Mouse (Mus musculus): ENCODE results near the gene Csf1.

DNA sequence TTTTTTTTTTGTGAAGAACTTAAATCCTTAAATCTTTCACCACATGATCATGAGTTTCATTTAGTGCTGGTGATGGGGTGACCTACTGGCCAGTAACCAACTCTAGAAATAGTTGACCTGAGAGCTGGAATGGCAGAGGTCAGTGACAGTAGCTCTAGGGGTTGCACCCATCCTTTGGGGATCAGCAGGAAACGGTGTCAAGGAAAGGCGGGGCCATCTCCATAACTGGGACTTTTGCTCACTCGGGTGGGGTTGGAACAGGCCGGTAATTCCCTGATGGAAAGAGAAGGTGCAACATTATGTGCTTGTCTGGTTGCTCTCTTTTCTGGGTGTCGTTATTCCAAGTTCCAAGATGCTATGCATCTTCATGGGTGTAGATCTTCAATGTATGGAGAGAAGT lies 38.7 kb upstream of the Csf1 start:
- no peak for TF ChIP-seq CTCF (IDR thresholded peaks at IDR 0.05; ENCODE audit: low read depth)
- TF ChIP-seq EP300 (optimal IDR thresholded peaks at IDR 0.05), result no peak
